Mouse (Mus musculus): ENCODE results near the gene Cd82.

GRCm38 (mm10) chr2:93418396-93418795 lies 44.5 kb downstream of the Cd82 start:
- TF ChIP-seq CTCF (IDR thresholded peaks at IDR 0.05; ENCODE audit: borderline replicate concordance, control insufficient read depth, extremely low read depth, insufficient read depth, low read length, poor library complexity) (peak; percentile 80; the same call in 1 of the 2 replicates), POLR2A (IDR thresholded peaks at IDR 0.05; ENCODE audit: control insufficient read depth, extremely low read depth, insufficient read depth, low read length, poor library complexity) (no peak)
